Mouse (Mus musculus) erythroid progenitor cell, adult 5-6 weeks (primary cell): ENCODE data around the gene Adgrv1. TPM values are rescaled to one million over a fixed set of nuclear protein-coding genes. Genes with fewer than 3 reads are reported as not detected.

Experiments used
- ATAC-seq: replicated peaks from 2 replicates; pipeline ENCODE4 v1.8.0; 2016; ENCODE audit warnings: moderate number of reproducible peaks, mild to moderate bottlenecking, moderate TSS enrichment, inconsistent platforms; ENCODE audit not compliant: poor library complexity, low FRiP score, severe bottlenecking
- total RNA-seq, 2 experiments: library from RNA; stranded (forward) in 1 of 2; stranded (reverse) in 1 of 2; fragments of 150-400 nt in 1 of 2; fragments of 186-747, 209-891 nt in 1 of 2; gene quantifications; 2 replicates each; pipeline versions ENCODE4 v1.2.3 to v1.2.4; 2015 to 2017; ENCODE audit warnings: low replicate concordance in 2 of 2

Gene Adgrv1
- total RNA-seq, 2 experiments from 2014 or later, result not detected

- no peak for ATAC-seq
Observed at GRCm38 (mm10) chr13:81181966-81182908, 450.7 kb downstream of the Adgrv1 start.

- ATAC-seq, result no peak
Observed at GRCm38 (mm10) chr13:81181459-81181858, 451.5 kb downstream of the Adgrv1 start.

- ATAC-seq, result no peak
Observed at GRCm38 (mm10) chr13:81176820-81177219, 456.1 kb downstream of the Adgrv1 start.

GRCm38 (mm10) chr13:81176071-81176470, 456.9 kb downstream of the Adgrv1 start:
- ATAC-seq, result no peak

DNA sequence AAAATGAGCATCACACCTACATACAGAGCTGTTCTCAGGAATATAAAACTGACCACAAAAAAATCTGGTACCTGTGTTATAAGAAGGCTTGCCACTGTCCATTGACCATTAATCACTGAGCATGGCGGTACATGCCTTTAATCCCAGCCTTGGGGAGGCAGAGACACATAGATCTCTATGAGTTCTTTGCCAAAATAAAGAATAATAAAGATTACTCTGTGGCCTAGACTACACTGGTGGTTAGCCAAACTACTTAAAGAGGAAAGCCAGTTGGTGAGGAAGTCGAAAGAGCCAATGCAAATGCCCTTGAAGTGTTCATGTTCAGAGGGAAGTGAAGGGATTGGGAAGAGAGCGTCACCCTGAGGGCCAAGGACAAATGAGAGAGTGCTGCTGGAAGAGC, 461.8 kb downstream of the Adgrv1 start:
- ATAC-seq, result no peak

DNA sequence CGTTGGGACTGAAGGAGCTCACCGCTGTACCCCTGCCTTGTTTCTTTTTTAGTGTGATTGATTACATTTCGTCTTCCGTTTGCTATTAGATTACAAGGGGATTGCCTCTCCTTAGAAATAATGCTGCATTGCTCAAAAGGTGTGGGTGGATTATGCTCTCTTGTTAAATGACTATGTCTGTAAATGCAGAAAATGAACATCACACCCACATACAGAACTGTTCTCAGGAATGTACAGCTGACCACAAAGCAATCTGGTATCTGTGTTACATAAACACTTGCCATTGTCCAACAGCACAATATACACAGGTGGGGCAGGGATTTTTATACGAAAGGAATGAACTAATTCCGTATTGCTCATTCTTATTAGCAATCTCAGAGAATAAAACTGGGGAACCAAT, 465.5 kb downstream of the Adgrv1 start:
- ATAC-seq, result no peak

GRCm38 (mm10) chr13:81159808-81160207, 473.1 kb downstream of the Adgrv1 start:
- no peak for ATAC-seq

DNA sequence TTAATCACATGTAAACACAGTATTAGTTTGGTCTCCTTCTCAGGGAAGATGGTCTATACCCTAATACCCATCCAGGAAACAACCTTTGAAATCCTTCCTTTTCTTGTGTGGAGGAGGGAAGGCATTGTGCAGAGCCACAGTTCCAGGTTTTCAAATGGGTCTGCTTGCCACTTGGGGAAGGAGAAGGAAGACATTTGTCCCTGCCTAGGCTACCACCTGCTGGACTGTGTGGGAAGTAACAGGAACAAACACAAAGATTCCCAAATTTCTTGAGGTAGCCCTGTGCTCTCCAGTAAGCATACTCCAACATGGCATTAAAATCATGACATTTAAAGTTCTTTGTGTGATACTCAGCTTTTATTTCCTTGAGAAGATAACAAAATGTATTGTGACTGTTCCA, 477.6 kb downstream of the Adgrv1 start:
- ATAC-seq, result no peak

- ATAC-seq, result no peak
Observed at GRCm38 (mm10) chr13:81144434-81144833, 488.5 kb downstream of the Adgrv1 start.

DNA sequence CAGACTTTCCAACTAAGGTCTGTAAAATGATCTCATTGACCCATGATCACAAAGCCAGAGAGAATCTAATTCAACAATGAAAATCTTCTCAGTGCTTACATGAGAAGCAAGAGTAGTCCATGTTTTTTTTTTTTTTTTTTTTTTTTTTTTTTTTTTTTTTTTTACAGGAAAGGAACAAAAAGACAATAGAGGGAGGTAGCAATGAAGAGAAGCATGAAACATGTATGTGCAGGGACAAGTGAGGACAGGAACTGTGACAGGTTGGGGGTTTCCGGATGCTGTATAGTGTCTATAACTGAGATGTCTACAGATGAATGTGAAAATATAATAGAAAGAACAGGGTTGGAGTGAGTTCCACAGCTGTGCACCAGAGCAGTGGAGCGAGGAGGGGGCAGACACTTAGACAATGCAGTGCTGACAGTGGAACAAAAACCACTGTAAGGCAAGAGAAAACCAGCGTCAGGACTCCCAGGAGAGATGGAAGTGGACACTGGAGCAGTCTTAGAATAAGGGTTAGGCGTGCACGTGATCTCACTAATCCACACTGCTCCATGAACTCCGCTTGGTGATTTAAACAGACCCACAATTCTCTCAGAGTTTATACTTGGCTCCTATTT, 490.6 kb downstream of the Adgrv1 start:
- no peak for ATAC-seq

GRCm38 (mm10) chr13:81136652-81137422, 496.1 kb downstream of the Adgrv1 start:
- ATAC-seq, result no peak

GRCm38 (mm10) chr13:81135953-81136352, 497.0 kb downstream of the Adgrv1 start:
- no peak for ATAC-seq

GRCm38 (mm10) chr13:81134412-81134811, 498.5 kb downstream of the Adgrv1 start:
- ATAC-seq, result no peak

DNA sequence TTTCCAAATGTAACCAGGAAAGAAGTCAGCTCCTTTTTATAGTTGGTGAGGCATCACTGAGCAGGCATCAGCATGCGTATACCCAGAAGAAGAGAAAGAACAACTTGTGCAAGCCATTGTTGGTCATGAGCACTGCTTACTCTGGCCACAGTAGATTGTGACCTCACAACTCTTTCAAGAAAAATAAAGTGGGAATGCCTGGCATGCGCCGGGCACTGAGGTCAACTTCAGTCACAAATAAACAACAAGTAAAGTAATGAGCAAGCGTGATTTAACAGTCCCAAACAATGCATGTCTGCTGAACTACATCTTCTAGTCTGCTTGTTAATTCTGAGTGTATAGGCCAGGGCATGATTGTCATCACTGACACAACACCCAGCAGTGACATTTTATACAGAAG, 499.6 kb downstream of the Adgrv1 start:
- no peak for ATAC-seq

- no peak for ATAC-seq
Observed at GRCm38 (mm10) chr13:81132691-81133090, 500.3 kb downstream of the Adgrv1 start.

DNA sequence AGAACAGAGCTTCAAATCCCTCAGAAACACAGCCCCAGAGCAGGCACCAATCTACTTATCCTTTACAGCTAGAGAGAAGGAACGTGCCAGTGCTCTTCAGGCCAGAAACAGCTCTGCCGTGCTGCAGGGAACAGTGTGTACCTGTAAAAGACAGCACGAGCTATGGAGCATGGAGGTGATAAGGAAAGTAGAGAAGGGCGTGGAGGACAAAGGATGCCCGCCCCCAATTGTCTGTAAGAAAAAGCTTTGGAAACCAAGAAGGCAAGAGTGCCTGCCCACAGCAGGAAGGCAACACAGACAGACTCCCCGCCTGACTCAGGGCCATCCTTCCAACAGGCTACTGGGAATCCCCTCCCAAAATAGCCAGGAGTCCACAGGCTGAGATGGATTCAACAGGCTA, 501.1 kb downstream of the Adgrv1 start:
- ATAC-seq, result no peak

GRCm38 (mm10) chr13:81130742-81131524, 502.0 kb downstream of the Adgrv1 start:
- ATAC-seq, result peak; percentile 50; the same call in 1 of the 2 replicates

- ATAC-seq, result no peak
Observed at GRCm38 (mm10) chr13:81125846-81126245, 507.1 kb downstream of the Adgrv1 start.

- no peak for ATAC-seq
Observed at GRCm38 (mm10) chr13:81122238-81122637, 510.7 kb downstream of the Adgrv1 start.

DNA sequence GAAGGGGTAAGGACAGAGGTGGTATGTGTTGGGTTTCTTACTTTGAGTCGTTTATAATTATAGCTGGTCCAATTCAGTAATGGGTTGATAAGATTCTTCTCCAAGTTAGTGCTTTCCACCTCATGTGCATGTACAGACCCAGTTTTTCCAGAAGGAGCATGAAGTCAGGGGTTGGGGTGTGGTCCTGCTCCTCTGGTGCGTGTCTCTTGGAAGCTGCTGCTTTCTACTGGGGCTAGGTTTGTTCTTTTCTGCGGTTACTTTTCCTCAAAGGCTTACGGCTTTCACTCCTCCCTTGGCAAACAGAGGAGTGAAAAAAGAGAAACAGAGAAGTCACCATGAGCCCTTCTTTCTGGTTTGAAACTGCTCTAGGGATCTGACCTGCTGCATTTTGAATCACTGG, 522.5 kb downstream of the Adgrv1 start:
- no peak for ATAC-seq
